8 mouse cellular contexts compared by ENCODE assay signal in the genomic region with DNA sequence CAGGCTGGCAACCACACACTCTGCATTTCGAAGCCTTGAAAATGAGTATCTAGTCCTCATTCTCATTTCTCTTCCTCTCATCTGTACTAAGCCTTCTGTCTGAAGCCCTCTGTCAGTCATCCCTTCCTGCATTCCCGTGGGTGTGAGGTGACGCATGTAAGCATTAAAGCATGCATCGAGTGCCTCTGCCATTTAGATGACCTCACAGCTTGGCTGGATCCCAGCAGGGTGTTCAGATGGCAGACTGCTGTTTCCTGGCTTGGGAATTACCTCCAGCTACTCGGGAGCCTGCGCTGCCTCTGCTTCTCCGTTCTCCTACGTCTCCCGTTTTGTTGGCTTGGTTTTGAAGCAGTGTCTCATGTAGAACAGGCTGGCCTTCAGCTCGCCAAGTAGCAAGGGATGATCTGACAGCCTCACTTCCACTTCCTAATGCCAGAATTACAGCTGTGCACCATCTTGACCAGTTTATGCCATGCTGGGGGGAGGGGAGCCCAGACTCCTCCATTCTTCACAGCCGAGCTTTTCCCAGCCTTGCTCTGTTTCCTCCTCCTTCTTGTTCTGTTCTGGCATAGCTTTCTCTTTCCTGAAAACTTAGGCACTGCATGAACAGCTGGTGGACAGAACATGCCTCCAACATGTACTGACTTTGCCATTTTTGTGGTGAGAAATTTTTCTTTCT.
DNase-seq lines count a peak whose midpoint lies in the region; ATAC-seq lines count a peak whose summit lies in the region.

No protein-coding gene starts in this region.

- no peak overlapping the region for H3K27ac ChIP-seq in intestine, embryonic 14.5 days (ENCODE audit: low read depth)
- no peak overlapping the region for H3K27ac ChIP-seq in intestine, embryonic 16.5 days (ENCODE audit: low read length)
- no peak overlapping the region for H3K27ac ChIP-seq in forebrain, embryonic 16.5 days (ENCODE audit: low read length)

- H3K9me3 ChIP-seq in intestine, embryonic 14.5 days (ENCODE audit: control insufficient read depth, low read length) = no peaks in the 10 kb centered on the region
- no peaks in the 10 kb centered on the region for H3K9me3 ChIP-seq in intestine, embryonic 16.5 days (ENCODE audit: control insufficient read depth, low read length)
- H3K9me3 ChIP-seq in forebrain, embryonic 16.5 days (ENCODE audit: control insufficient read depth, low read length) = no peaks in the 10 kb centered on the region

- no peak for ATAC-seq in intestine, embryonic 14.5 days (replicated peaks; ENCODE audit: low FRiP score, low TSS enrichment, low read depth)
- no peak for ATAC-seq in intestine, embryonic 16.5 days
- ATAC-seq in forebrain, embryonic 16.5 days = no peak

- H3K4me1 ChIP-seq in intestine, embryonic 14.5 days (replicated peaks; ENCODE audit: control insufficient read depth, insufficient read depth, low read length) = peaks cover 8% of the 10 kb centered on the region; the same call in 1 of the 2 replicates
- no peaks in the 10 kb centered on the region for H3K4me1 ChIP-seq in intestine, embryonic 16.5 days (ENCODE audit: control insufficient read depth, insufficient read depth, low read length)
- peaks cover 7% of the 10 kb centered on the region; the same call in 1 of the 2 replicates for H3K4me1 ChIP-seq in forebrain, embryonic 16.5 days (replicated peaks; ENCODE audit: control insufficient read depth, insufficient read depth, low read length)

- H3K4me3 ChIP-seq in intestine, embryonic 14.5 days (ENCODE audit: low read depth, low read length) = no peak overlapping the region
- H3K4me3 ChIP-seq in intestine, embryonic 16.5 days (ENCODE audit: low read length) = no peak overlapping the region
- H3K4me3 ChIP-seq in forebrain, embryonic 16.5 days (replicated peaks; ENCODE audit: low read length) = no peak overlapping the region

- H3K9ac ChIP-seq in intestine, embryonic 14.5 days (ENCODE audit: low read length) = no peak overlapping the region
- no peak overlapping the region for H3K9ac ChIP-seq in intestine, embryonic 16.5 days (ENCODE audit: low read depth, low read length)
- H3K9ac ChIP-seq in forebrain, embryonic 16.5 days (replicated peaks; ENCODE audit: low read depth, low read length) = no peak overlapping the region

- H3K27me3 ChIP-seq in intestine, embryonic 14.5 days (replicated peaks; ENCODE audit: control insufficient read depth, insufficient read depth, low read length) = no peaks in the 10 kb centered on the region
- no peaks in the 10 kb centered on the region for H3K27me3 ChIP-seq in intestine, embryonic 16.5 days (replicated peaks; ENCODE audit: control insufficient read depth, insufficient read depth, low read length)
- no peaks in the 10 kb centered on the region; the same call in 1 of the 2 replicates for H3K27me3 ChIP-seq in forebrain, embryonic 16.5 days (replicated peaks; ENCODE audit: control insufficient read depth, insufficient read depth, low read length)

- H3K4me2 ChIP-seq in intestine, embryonic 14.5 days (ENCODE audit: low read length) = no peak overlapping the region
- no peak overlapping the region for H3K4me2 ChIP-seq in intestine, embryonic 16.5 days (ENCODE audit: low read depth, low read length)
- H3K4me2 ChIP-seq in forebrain, embryonic 16.5 days (ENCODE audit: low read length) = no peak overlapping the region

- WGBS in intestine, embryonic 14.5 days = 37% methylated on average over 11 of the region's 11 CpGs
- 46% methylated on average over 11 of the region's 11 CpGs for WGBS in intestine, embryonic 16.5 days
- WGBS in forebrain, embryonic 16.5 days = 27% methylated on average over 11 of the region's 11 CpGs

- H3K36me3 ChIP-seq in intestine, embryonic 14.5 days (ENCODE audit: control insufficient read depth, insufficient read depth, low read length) = no peaks in the 10 kb centered on the region
- H3K36me3 ChIP-seq in intestine, embryonic 16.5 days (ENCODE audit: control insufficient read depth, insufficient read depth, low read length) = no peaks in the 10 kb centered on the region
- H3K36me3 ChIP-seq in forebrain, embryonic 16.5 days (ENCODE audit: control insufficient read depth, insufficient read depth) = no peaks in the 10 kb centered on the region

- DNase-seq in intestine, embryonic 14.5 days (ENCODE audit: low spot score) = peak; percentile 57
- peak; percentile 48 to 66 for DNase-seq in adrenal gland, adult 18-20 months (ENCODE audit: low spot score in 2 of 2)
- peak; percentile 53 for DNase-seq in fibroblast of lung, adult 2 months (ENCODE audit: low read depth)
- peak; percentile 34 to 58 for DNase-seq in layer of hippocampus, postnatal 36 days
- peak; percentile 26 for DNase-seq in retina, embryonic 14.5 days (ENCODE audit: low spot score)
- no peak for DNase-seq in ovary, adult 18-20 months (ENCODE audit: low spot score)
